Mouse (Mus musculus) thymus, adult 2 months (tissue): Measurements from ENCODE around the gene Erc2. TPM values are rescaled to one million over a fixed set of nuclear protein-coding genes. Genes with fewer than 3 reads are reported as not detected.

Source experiments
- DNase-seq: peaks from one replicate; pipeline ENCODE4 v3.0.0; 2021
- H3K27ac ChIP-seq: fragments of 200-500 bp; 2 replicates; pipeline ENCODE4 v1.5.1; 2012; ENCODE audit warnings: low read length, control low read depth; ENCODE audit not compliant: control insufficient read depth, insufficient read depth
- H3K27me3 ChIP-seq: fragments of 200-500 bp; 2 replicates; pipeline ENCODE4 v1.6.1; 2012; ENCODE audit warnings: mild to moderate bottlenecking, low read length, moderate library complexity, mixed read lengths; ENCODE audit not compliant: control insufficient read depth, insufficient read depth
- H3K36me3 ChIP-seq: fragments of 200-500 bp; 2 replicates; pipeline ENCODE4 v1.6.1; 2012; ENCODE audit warnings: mild to moderate bottlenecking, low read length, moderate library complexity; ENCODE audit not compliant: control insufficient read depth, insufficient read depth
- H3K4me1 ChIP-seq: fragments of 200-500 bp; replicated peaks from 2 replicates; pipeline ENCODE4 v1.6.1; 2012; ENCODE audit warnings: low read length; ENCODE audit not compliant: control insufficient read depth, insufficient read depth
- H3K4me3 ChIP-seq: fragments of 200-500 bp; 2 replicates; pipeline ENCODE4 v1.5.1; 2012; ENCODE audit warnings: mild to moderate bottlenecking, low read length, control low read depth, moderate library complexity; ENCODE audit not compliant: control insufficient read depth, insufficient read depth
- CTCF ChIP-seq: fragments of 200-500 bp; IDR thresholded peaks from 2 replicates; pipeline ENCODE4 v1.5.1; 2012; ENCODE audit warnings: mild to moderate bottlenecking, control low read depth, low read length, moderate library complexity, borderline replicate concordance; ENCODE audit not compliant: control insufficient read depth, poor library complexity, insufficient read depth; ENCODE audit errors: extremely low read depth
- POLR2A ChIP-seq: fragments of 200-500 bp; IDR thresholded peaks from 2 replicates; pipeline ENCODE4 v1.6.1; 2012; ENCODE audit warnings: mild to moderate bottlenecking, low read length, control low read depth, moderate library complexity; ENCODE audit not compliant: control insufficient read depth, poor library complexity, insufficient read depth; ENCODE audit errors: extremely low read depth
- WGBS: fragments of 180-500 bp; shearing (Covaris S2); methylation state at CpG from one replicate; pipeline ENCODE4 v1.1.7; 2018; 5-methylcytosine and 5-hydroxymethylcytosine counted together
- polyA plus RNA-seq: library from polyadenylated mRNA; depleted of rRNA; stranded (reverse); fragments of >200 nt; gene quantifications from 2 replicates; pipeline ENCODE4 v1.2.3, GENCODE M21; 2012

Gene Erc2
- polyA plus RNA-seq, 1 experiment: 0.18 TPM

- no peaks in the 10 kb centered on the region for H3K4me1 ChIP-seq
- no peaks in the 10 kb centered on the region for H3K36me3 ChIP-seq
- no peak for DNase-seq
- H3K4me3 ChIP-seq: no peak overlapping the region
- H3K27ac ChIP-seq: no peak overlapping the region
- WGBS: under 1% methylated on average over 22 of the region's 22 CpGs
- TF ChIP-seq POLR2A (no peak), CTCF (no peak)
- H3K27me3 ChIP-seq: peaks cover 3% of the 10 kb centered on the region; the same call in 1 of the 2 replicates
Observed at GRCm38 (mm10) chr14:28505051-28505585, 882.9 kb downstream of the Erc2 start.

GRCm38 (mm10) chr14:28505586-28506375, 883.6 kb downstream of the Erc2 start:
- no peaks in the 10 kb centered on the region for H3K4me1 ChIP-seq
- no peak overlapping the region; the same call in 1 of the 2 replicates for H3K4me3 ChIP-seq
- DNase-seq: no peak
- WGBS: 3% methylated on average over 62 of the region's 62 CpGs
- H3K27ac ChIP-seq: no peak overlapping the region
- no peaks in the 10 kb centered on the region for H3K36me3 ChIP-seq
- TF ChIP-seq CTCF (no peak), POLR2A (no peak)
- peaks cover 3% of the 10 kb centered on the region; the same call in 1 of the 2 replicates for H3K27me3 ChIP-seq

- no peak for DNase-seq
- Histone ChIP-seq H3K27me3 (peaks cover 3% of the 10 kb centered on the region; the same call in 1 of the 2 replicates), H3K4me1 (no peaks in the 10 kb centered on the region), H3K4me3 (no peak overlapping the region; the same call in 1 of the 2 replicates), H3K27ac (no peak overlapping the region), H3K36me3 (no peaks in the 10 kb centered on the region)
- WGBS: 2% methylated on average over 29 of the region's 29 CpGs
- TF ChIP-seq POLR2A: no peak
- no peak for TF ChIP-seq CTCF
Observed at GRCm38 (mm10) chr14:28506376-28506831, 884.2 kb downstream of the Erc2 start.

GRCm38 (mm10) chr14:28507011-28507410, 884.8 kb downstream of the Erc2 start:
- Histone ChIP-seq H3K4me3 (no peak overlapping the region), H3K4me1 (no peaks in the 10 kb centered on the region), H3K36me3 (no peaks in the 10 kb centered on the region), H3K27me3 (peaks cover 3% of the 10 kb centered on the region; the same call in 1 of the 2 replicates), H3K27ac (no peak overlapping the region)
- WGBS: 4% methylated on average over 15 of the region's 15 CpGs
- no peak for TF ChIP-seq CTCF
- no peak for TF ChIP-seq POLR2A
- no peak for DNase-seq

- 2% methylated on average over 18 of the region's 18 CpGs for WGBS
- H3K4me3 ChIP-seq: no peak overlapping the region
- H3K4me1 ChIP-seq: no peaks in the 10 kb centered on the region
- H3K36me3 ChIP-seq: no peaks in the 10 kb centered on the region
- TF ChIP-seq CTCF (no peak), POLR2A (no peak)
- no peak overlapping the region for H3K27ac ChIP-seq
- no peak for DNase-seq
- H3K27me3 ChIP-seq: peaks cover 3% of the 10 kb centered on the region; the same call in 1 of the 2 replicates
Observed at GRCm38 (mm10) chr14:28507471-28507870, 885.2 kb downstream of the Erc2 start.

DNA sequence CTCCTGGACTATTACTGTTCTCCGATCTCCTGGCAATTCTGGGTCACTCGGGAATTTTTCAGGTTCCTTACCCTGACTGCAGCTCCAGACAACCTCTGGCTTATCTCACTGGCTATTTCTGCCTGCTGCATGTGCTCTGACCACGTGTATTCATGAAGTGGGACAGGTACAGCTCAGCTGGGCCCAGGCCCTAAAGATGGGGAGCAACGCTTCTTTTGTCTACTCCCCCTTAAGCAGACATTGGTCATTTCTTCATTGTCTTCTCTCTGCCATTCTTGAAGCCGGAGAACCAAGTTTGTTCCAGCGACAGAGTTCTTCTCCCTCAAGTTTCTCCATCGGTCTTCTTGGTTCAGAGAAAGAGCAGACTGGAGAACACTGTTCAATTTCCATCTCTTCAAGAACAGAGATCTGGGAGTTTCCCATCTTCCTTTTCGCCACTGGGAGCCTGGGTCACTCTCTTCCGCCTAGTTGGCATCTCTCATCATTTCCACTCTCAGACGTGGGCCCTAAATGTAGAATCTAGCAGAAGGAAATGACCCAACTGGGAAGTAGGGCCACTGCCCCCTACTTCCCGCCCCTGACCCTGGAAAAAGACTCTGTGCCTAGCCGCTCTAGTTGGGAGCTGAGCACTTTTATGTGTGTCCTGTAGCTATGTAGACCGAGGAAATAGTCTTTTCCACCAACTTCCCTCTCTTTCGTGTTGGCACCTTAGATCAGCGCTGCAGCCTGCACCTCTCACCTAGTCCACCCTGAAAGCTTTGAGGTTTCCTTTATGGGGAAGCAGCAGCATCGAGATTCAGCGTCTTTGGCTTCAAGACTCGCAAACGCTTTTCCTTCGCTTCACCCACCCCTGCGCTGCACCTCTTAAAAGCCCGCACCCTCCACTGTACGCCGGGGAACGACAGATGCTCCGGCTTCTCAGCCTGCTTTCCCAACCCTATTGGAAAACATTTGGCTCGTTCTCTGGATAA, 886.3 kb downstream of the Erc2 start:
- no peak overlapping the region for H3K4me3 ChIP-seq
- H3K4me1 ChIP-seq: no peaks in the 10 kb centered on the region
- DNase-seq: no peak
- H3K27ac ChIP-seq: no peak overlapping the region
- TF ChIP-seq POLR2A: no peak
- no peak for TF ChIP-seq CTCF
- 20% methylated on average over 27 of the region's 27 CpGs for WGBS
- no peaks in the 10 kb centered on the region for H3K36me3 ChIP-seq
- peaks cover 3% of the 10 kb centered on the region; the same call in 1 of the 2 replicates for H3K27me3 ChIP-seq
